Mouse (Mus musculus) ES-E14 (cell line): ENCODE results near the gene Rest. TPM values are rescaled to one million over a fixed set of nuclear protein-coding genes. Genes with fewer than 3 reads are reported as not detected.

ENCODE experiments used
- DNase-seq: peaks from one replicate; pipeline ENCODE4 v3.0.0-alpha.2; 2013; ENCODE audit warnings: low read depth, low spot score
- H3K27ac ChIP-seq: 2 replicates; pipeline ENCODE4 v1.5.1; 2012; ENCODE audit warnings: low read depth, mild to moderate bottlenecking, low read length, moderate library complexity, mixed read lengths; ENCODE audit not compliant: poor library complexity, insufficient read depth, severe bottlenecking
- H3K36me3 ChIP-seq: 2 replicates; pipeline ENCODE4 v1.6.1; 2012; ENCODE audit warnings: mild to moderate bottlenecking, low read length, moderate library complexity, mixed read lengths; ENCODE audit not compliant: control insufficient read depth, poor library complexity, insufficient read depth, severe bottlenecking
- H3K4me1 ChIP-seq, 2 experiments: fragments of 150-350 bp in 1 of 2; sonication (generic) in 1 of 2; 2 replicates each; pipeline ENCODE4 v1.6.1; 2012; ENCODE audit warnings: low read length in 2 of 2, mild to moderate bottlenecking in 1 of 2, mixed read lengths in 1 of 2; ENCODE audit not compliant: control insufficient read depth in 2 of 2, insufficient read depth in 2 of 2, poor library complexity in 1 of 2
- H3K4me3 ChIP-seq, 2 experiments: fragments of 150-350 bp in 1 of 2; sonication (generic) in 1 of 2; 2 replicates each; pipeline ENCODE4 v1.5.1; 2012; ENCODE audit warnings: low read length in 2 of 2, low read depth in 1 of 2, mild to moderate bottlenecking in 1 of 2, mixed read lengths in 1 of 2; ENCODE audit not compliant: insufficient read depth in 1 of 2, poor library complexity in 1 of 2, severe bottlenecking in 1 of 2
- H3K9ac ChIP-seq: 2 replicates; pipeline ENCODE4 v1.6.1; 2012; ENCODE audit warnings: low read depth, mild to moderate bottlenecking, low read length, mixed read lengths; ENCODE audit not compliant: poor library complexity, insufficient read depth, severe bottlenecking
- H3K9me3 ChIP-seq: fragments of 150-350 bp; sonication (generic); 2 replicates; pipeline ENCODE4 v1.6.1; 2012; ENCODE audit warnings: low read depth, mild to moderate bottlenecking, low read length; ENCODE audit not compliant: control insufficient read depth, insufficient read depth
- CHD2 ChIP-seq: IDR thresholded peaks from 2 replicates; pipeline ENCODE4 v1.6.1; 2014; ENCODE audit warnings: mild to moderate bottlenecking, low read depth, low read length, inconsistent platforms
- HCFC1 ChIP-seq: IDR thresholded peaks from 2 replicates; pipeline ENCODE4 v1.6.1; 2012; ENCODE audit warnings: low read length, inconsistent platforms, borderline replicate concordance; ENCODE audit not compliant: insufficient read depth
- MAFK ChIP-seq: IDR thresholded peaks from 2 replicates; pipeline ENCODE4 v1.6.1; 2014; ENCODE audit warnings: mild to moderate bottlenecking, low read depth, low read length, inconsistent platforms; ENCODE audit not compliant: insufficient read depth
- ZC3H11A ChIP-seq: IDR thresholded peaks from 2 replicates; pipeline ENCODE4 v1.6.1; 2012; ENCODE audit warnings: low read depth, mild to moderate bottlenecking, inconsistent platforms, low read length, borderline replicate concordance
- ZNF384 ChIP-seq: IDR thresholded peaks from 2 replicates; pipeline ENCODE4 v1.6.1; 2012; ENCODE audit warnings: low read depth, low read length, inconsistent platforms
- in situ Hi-C, 2 experiments: fragments of 600-800 bp; cut with MboI; formaldehyde crosslinking; loops; one replicate each; pipeline ENCODE4 v1.15.1; 2025; ENCODE audit warnings: low sequenced_read_pairs in 2 of 2, inconsistent platforms in 1 of 2; ENCODE audit not compliant: unreplicated experiment in 2 of 2
- total RNA-seq: library from RNA; depleted of rRNA; stranded (reverse); fragments of 300-350 nt; gene quantifications from 2 replicates; pipeline ENCODE4 v1.2.3, GENCODE M21; 2012

Rest gene
- total RNA-seq, 1 experiment = 120 TPM

DNA sequence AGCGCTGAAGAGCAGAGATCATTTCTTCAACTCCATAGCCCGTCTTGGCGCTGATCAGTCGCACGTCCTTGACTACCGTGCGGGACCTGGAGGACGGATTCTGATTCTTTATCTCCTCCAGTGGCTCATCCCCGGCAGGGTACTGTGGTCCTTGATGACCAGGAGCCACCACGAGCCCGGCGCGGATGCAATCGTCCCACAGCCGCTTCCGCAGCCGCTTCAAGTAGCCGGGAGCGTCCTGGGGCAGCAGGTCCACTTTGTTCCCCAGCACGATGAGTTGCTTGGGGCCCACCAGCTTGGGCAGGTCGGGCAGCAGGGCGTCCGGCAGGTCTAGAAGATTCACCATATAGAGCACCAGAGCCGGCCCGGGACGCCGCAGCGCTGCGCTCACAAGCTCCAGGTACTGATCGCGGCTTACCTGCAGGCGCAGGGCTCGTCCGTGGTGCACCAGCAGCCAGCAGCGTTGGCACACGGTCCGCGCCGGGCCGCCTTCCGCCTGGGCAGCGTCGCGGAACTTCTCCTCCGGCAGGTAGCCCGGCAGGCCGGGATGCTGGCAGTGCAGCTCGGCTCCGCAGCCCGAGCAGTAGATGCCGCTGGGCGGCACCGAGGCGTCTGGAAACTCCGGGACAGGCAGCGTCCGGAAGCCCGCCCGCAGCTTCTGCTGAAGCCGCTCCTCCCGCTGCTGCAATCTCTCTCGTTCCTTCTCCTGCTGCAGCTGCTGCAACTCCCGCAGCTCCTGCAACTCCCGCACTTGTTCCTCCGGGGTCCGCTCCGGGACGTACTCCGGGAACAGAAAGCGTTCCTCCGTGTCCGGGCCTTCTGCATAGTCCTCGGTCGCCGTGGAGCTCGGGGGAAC, 44.0 kb downstream of the Rest start:
- no peaks in the 10 kb centered on the region for H3K9me3 ChIP-seq
- DNase-seq = no peak
- peaks cover 0 to 5% of the 10 kb centered on the region in 2 experiments; a peak in 1 of 4 replicates for H3K4me1 ChIP-seq
- peak overlapping the region; percentile 66 to 97 for H3K4me3 ChIP-seq
- H3K9ac ChIP-seq = peak overlapping the region; percentile 67
- in situ Hi-C loops = no loop called here
- TF ChIP-seq HCFC1 (no peak), ZC3H11A (no peak), MAFK (no peak), CHD2 (no peak), ZNF384 (no peak)
- no peak overlapping the region for H3K27ac ChIP-seq
- H3K36me3 ChIP-seq = no peaks in the 10 kb centered on the region; the same call in 1 of the 2 replicates

DNA sequence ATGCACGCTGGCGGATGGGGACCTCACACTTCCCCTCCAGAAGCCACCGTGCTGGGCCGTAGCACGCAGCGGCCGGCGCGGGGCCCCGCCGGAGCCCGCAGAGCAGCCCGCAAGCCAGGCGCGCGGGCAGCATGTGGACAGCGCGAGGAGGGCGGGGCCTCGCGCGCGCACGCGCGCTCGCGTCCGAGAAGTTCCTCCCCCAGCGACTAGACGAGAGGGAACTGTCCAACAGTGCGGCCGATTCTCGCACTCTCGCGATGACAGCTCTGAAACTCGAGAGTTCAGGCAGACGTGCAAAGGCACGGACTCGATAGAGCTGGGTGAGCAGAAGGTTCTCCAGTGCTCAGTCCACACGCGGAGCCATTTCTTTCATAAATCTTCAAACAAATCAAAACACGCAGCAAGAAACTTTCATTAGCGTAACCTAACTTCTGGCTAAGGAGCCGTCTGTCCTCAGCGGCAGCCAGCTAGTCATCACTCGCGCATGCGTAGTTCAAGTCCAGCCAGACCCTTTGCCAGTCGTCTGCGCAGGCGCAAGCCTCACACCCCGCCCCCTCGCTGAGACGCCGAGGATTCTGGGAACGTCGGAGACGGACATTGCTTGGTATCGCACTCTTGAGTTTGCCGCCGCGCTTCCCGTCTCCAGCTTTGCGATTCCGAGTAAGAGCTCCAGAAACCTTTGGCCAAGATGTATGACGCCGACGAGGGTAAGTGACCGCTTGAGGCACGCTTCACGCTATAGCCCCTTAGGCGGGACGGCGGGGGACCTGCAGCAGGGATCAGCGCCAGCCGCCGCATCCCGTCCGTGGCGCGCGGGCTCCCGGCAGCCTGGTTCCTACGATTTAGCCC, 44.9 kb downstream of the Rest start, which contains the start of the genes Noa1 and Polr2b:
TSS of gene Noa1 (minus strand) at position 161 of the 849 bp plus-strand sequence.
TSS of gene Polr2b (plus strand) at position 224 of the 849 bp plus-strand sequence.
- Histone ChIP-seq H3K4me1 (peaks cover 0 to 5% of the 10 kb centered on the region in 2 experiments; a peak in 1 of 4 replicates), H3K27ac (peak within 1 kb of the TSS; percentile 37; the same call in 1 of the 2 replicates), H3K36me3 (peaks cover 1% of the 10 kb centered on the region; the same call in 1 of the 2 replicates), H3K4me3 (peak within 1 kb of the TSS; percentile 66 to 97), H3K9me3 (no peaks in the 10 kb centered on the region), H3K9ac (peak within 1 kb of the TSS; percentile 99)
- peak; percentile 97 for DNase-seq
- TF ChIP-seq CHD2 (peak; percentile 100), ZC3H11A (no peak), ZNF384 (no peak), HCFC1 (peak; percentile 39; the same call in 1 of the 2 replicates), MAFK (no peak)
- in situ Hi-C loops = no loop called here

DNA sequence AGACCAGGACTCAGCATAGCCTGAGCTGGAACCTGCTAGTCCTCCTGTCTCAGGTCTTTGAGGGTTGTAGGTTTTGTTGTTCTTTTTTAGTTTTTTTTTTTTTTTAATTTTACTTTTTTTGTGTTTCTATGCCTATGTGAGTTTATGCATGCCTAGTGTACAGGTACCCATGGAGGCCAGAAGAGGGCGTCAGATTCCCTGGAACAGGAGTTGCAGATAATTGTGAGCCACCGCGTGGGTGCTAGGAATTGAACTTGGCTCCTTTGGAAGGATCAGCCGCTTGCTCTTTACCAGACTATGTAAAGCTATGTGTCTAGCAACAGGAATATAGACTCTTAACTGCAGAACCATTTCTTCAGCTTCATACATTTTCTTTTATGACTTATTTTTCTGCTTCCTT, 48.9 kb downstream of the Rest start:
- peak; percentile 10; the same call in 1 of the 2 replicates for TF ChIP-seq ZNF384
- no peak for TF ChIP-seq HCFC1
- no peak overlapping the region for H3K27ac ChIP-seq
- H3K36me3 ChIP-seq = peaks cover 7% of the 10 kb centered on the region
- no peak for DNase-seq
- no peaks in the 10 kb centered on the region for H3K9me3 ChIP-seq
- peaks cover 0 to 3% of the 10 kb centered on the region in 2 experiments; a peak in 1 of 4 replicates for H3K4me1 ChIP-seq
- H3K9ac ChIP-seq = no peak overlapping the region
- in situ Hi-C loops = no loop called here
- no peak overlapping the region for H3K4me3 ChIP-seq

DNA sequence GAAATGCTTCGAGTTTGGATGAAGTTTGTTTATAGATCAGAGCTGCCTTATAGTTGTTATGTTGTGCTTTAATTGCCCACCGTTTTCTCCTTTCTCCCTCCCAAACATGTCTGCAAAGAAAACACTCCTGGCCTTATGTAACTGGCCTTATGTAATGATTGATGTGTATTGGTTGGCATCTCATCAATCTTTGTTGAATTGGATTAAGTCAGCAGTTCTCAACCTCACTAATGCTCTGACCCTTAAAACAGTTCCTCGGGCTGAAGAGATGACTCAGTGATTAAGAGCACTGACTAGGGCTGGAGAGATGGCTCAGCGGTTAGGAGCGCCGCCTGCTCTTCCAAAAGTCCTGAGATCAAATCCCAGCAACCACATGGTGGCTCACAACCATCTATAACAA, 49.7 kb downstream of the Rest start:
- in situ Hi-C loops = no loop called here
- DNase-seq = no peak
- H3K36me3 ChIP-seq = peaks cover 7% of the 10 kb centered on the region
- H3K27ac ChIP-seq = no peak overlapping the region
- peaks cover 0 to 3% of the 10 kb centered on the region in 2 experiments; a peak in 1 of 4 replicates for H3K4me1 ChIP-seq
- no peak overlapping the region for H3K4me3 ChIP-seq
- TF ChIP-seq CHD2 (no peak), MAFK (no peak), ZC3H11A (no peak), ZNF384 (no peak), HCFC1 (no peak)
- no peak overlapping the region for H3K9ac ChIP-seq
- H3K9me3 ChIP-seq = no peaks in the 10 kb centered on the region
